In genomic region chr7:46482099-46482531, GRCm38 (mm10) we compare ENCODE assay signal across 9 mouse cellular contexts.
DNase-seq lines count a peak whose midpoint lies in the region; ATAC-seq lines count a peak whose summit lies in the region.
"Had no signal": no experiment of that assay in that cellular context is flagged by ENCODE, and none has a peak within 500 bp of the region (broad histone marks: within the 10 kb centered on the region; RNA-seq: fewer than 3 reads in every experiment).

No protein-coding gene starts in this region.

- H3K9ac ChIP-seq in embryonic facial prominence, embryonic 14.5 days (ENCODE audit: low read depth, low read length): no peak overlapping the region
- peak overlapping the region; percentile 23; the same call in 1 of the 2 replicates for H3K9ac ChIP-seq in heart, embryonic 16.5 days (ENCODE audit: low read length)
- H3K9ac ChIP-seq: hindbrain, embryonic 12.5 days had no signal

- no peaks in the 10 kb centered on the region for H3K27me3 ChIP-seq in embryonic facial prominence, embryonic 14.5 days (replicated peaks; ENCODE audit: control insufficient read depth, insufficient read depth, low read length)
- H3K27me3 ChIP-seq in heart, embryonic 16.5 days (ENCODE audit: control insufficient read depth, insufficient read depth, low read length): no peaks in the 10 kb centered on the region
- H3K27me3 ChIP-seq: hindbrain, embryonic 12.5 days had no signal

- DNase-seq in cerebellum, adult 11-12 months: peak; percentile 38
- no peak for DNase-seq in embryonic facial prominence, embryonic 14.5 days (ENCODE audit: low spot score)
- peak; percentile 46 for DNase-seq in lung, postnatal 10 days
- DNase-seq in embryo, embryonic 10.5 days (ENCODE audit: low spot score): no peak
- DNase-seq in right cerebral cortex, postnatal 14 days: no peak
- DNase-seq in T-cell, adult 2 months (ENCODE audit: low spot score): no peak

- no peak overlapping the region for H3K4me3 ChIP-seq in embryonic facial prominence, embryonic 14.5 days (ENCODE audit: low read depth, low read length)
- no peak overlapping the region for H3K4me3 ChIP-seq in heart, embryonic 16.5 days (ENCODE audit: low read length)
- H3K4me3 ChIP-seq: hindbrain, embryonic 12.5 days had no signal

- no peak overlapping the region for H3K4me2 ChIP-seq in embryonic facial prominence, embryonic 14.5 days (ENCODE audit: low read depth, low read length)
- H3K4me2 ChIP-seq in heart, embryonic 16.5 days (ENCODE audit: low read depth, low read length): no peak overlapping the region
- H3K4me2 ChIP-seq: hindbrain, embryonic 12.5 days had no signal

- H3K4me1 ChIP-seq in embryonic facial prominence, embryonic 14.5 days (ENCODE audit: control insufficient read depth, insufficient read depth, low read length): no peaks in the 10 kb centered on the region; the same call in 1 of the 2 replicates
- H3K4me1 ChIP-seq in heart, embryonic 16.5 days (ENCODE audit: control insufficient read depth, insufficient read depth, low read length): peaks cover 17% of the 10 kb centered on the region

- no peak overlapping the region for H3K27ac ChIP-seq in embryonic facial prominence, embryonic 14.5 days (replicated peaks; ENCODE audit: low read depth, low read length)
- peak overlapping the region; percentile 73 for H3K27ac ChIP-seq in heart, embryonic 16.5 days (ENCODE audit: low read length)
- H3K27ac ChIP-seq: hindbrain, embryonic 12.5 days had no signal

- no peaks in the 10 kb centered on the region for H3K9me3 ChIP-seq in embryonic facial prominence, embryonic 14.5 days (ENCODE audit: control insufficient read depth, low read length)
- H3K9me3 ChIP-seq in heart, embryonic 16.5 days (replicated peaks; ENCODE audit: control insufficient read depth, low read length): no peaks in the 10 kb centered on the region
- H3K9me3 ChIP-seq: hindbrain, embryonic 12.5 days had no signal

- H3K36me3 ChIP-seq in embryonic facial prominence, embryonic 14.5 days (ENCODE audit: control insufficient read depth, insufficient read depth, low read length): no peaks in the 10 kb centered on the region
- no peaks in the 10 kb centered on the region for H3K36me3 ChIP-seq in heart, embryonic 16.5 days (ENCODE audit: control insufficient read depth, insufficient read depth)
- H3K36me3 ChIP-seq: hindbrain, embryonic 12.5 days had no signal

- WGBS in embryonic facial prominence, embryonic 14.5 days: 60% methylated on average over 2 of the region's 2 CpGs
- 26% methylated on average over 2 of the region's 2 CpGs for WGBS in heart, embryonic 16.5 days

- ATAC-seq in cerebellum, adult (ENCODE audit: insufficient number of reproducible peaks, low FRiP score, low TSS enrichment): no peak
- ATAC-seq in embryonic facial prominence, embryonic 14.5 days (ENCODE audit: low read depth): peak; percentile 41; the same call in 1 of the 2 replicates
- ATAC-seq in heart, embryonic 16.5 days (replicated peaks; ENCODE audit: extremely low read depth, insufficient read depth, low FRiP score): peak; percentile 93

Comparison
In these comparisons a context has a peak if more than half of its experiments do, and no peak if none do; other contexts are left out.
1. DNase-seq: peak in cerebellum, adult 11-12 months (single experiment) and lung, postnatal 10 days (single experiment); none in embryonic facial prominence, embryonic 14.5 days (single experiment), embryo, embryonic 10.5 days (single experiment), right cerebral cortex, postnatal 14 days (single experiment) and T-cell, adult 2 months (single experiment).